28 mouse cellular contexts compared by ENCODE assay signal in the genomic region with DNA sequence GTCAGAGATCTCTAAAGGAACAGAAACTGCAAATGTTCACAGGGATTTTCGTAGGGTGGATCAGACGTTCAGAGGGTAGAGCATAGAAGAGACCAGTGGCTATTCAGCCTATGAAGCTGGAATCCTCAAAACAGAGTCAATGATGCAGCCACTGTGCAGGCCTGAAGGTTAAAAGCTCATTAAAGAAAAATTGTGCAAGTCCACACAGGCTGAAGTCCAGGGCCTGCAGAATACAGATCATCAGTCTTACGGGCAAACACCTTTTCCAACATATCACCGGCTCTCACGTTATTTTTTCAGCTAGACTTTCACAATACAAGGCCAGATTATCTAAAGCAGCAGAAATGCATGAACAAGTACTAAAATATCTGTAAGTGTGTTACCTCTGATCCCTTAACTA.
"Had no signal": no experiment of that assay in that cellular context is flagged by ENCODE, and none has a peak within 500 bp of the region (broad histone marks: within the 10 kb centered on the region; RNA-seq: fewer than 3 reads in every experiment).

No protein-coding gene starts in this region.

- H3K4me2 ChIP-seq: embryonic facial prominence, embryonic 12.5 days; embryonic facial prominence, embryonic 13.5 days; embryonic facial prominence, embryonic 15.5 days; forebrain, embryonic 12.5 days; forebrain, embryonic 13.5 days; forebrain, embryonic 15.5 days had no signal

- H3K4me1 ChIP-seq: embryonic facial prominence, embryonic 10.5 days; embryonic facial prominence, embryonic 12.5 days; embryonic facial prominence, embryonic 13.5 days; embryonic facial prominence, embryonic 15.5 days; forebrain, embryonic 10.5 days; forebrain, embryonic 12.5 days; forebrain, embryonic 13.5 days; forebrain, embryonic 15.5 days had no signal

- DNase-seq: cerebellum, adult 2 months; cerebellum, adult 8-10 months; cerebellum, adult 9-10 months; cerebellum, adult 9-11 months; cerebellum, postnatal 10 days; cerebellum, postnatal 14 days; cerebellum, postnatal 25 days; cerebellum, postnatal 36 days; embryo, embryonic 11 days; forebrain, postnatal 0 days; gastrocnemius, adult 2 months; gastrocnemius, postnatal 10 days; gastrocnemius, postnatal 14 days; gastrocnemius, postnatal 25 days; gastrocnemius, postnatal 36 days; heart, adult 11 months; heart, adult 18-20 months had no signal

- H3K36me3 ChIP-seq: embryonic facial prominence, embryonic 10.5 days; embryonic facial prominence, embryonic 12.5 days; embryonic facial prominence, embryonic 13.5 days; embryonic facial prominence, embryonic 15.5 days; forebrain, embryonic 10.5 days; forebrain, embryonic 12.5 days; forebrain, embryonic 15.5 days had no signal

- H3K9ac ChIP-seq: embryonic facial prominence, embryonic 12.5 days; embryonic facial prominence, embryonic 13.5 days; embryonic facial prominence, embryonic 15.5 days; forebrain, embryonic 12.5 days; forebrain, embryonic 13.5 days; forebrain, embryonic 15.5 days; forebrain, postnatal 0 days had no signal

- H3K27me3 ChIP-seq: embryonic facial prominence, embryonic 12.5 days; embryonic facial prominence, embryonic 13.5 days; embryonic facial prominence, embryonic 15.5 days; forebrain, embryonic 12.5 days; forebrain, embryonic 13.5 days; forebrain, embryonic 15.5 days had no signal

- H3K4me3 ChIP-seq: embryonic facial prominence, embryonic 10.5 days; embryonic facial prominence, embryonic 12.5 days; embryonic facial prominence, embryonic 13.5 days; embryonic facial prominence, embryonic 15.5 days; erythroblast, embryonic 14.5 days; forebrain, embryonic 10.5 days; forebrain, embryonic 12.5 days; forebrain, embryonic 13.5 days; forebrain, embryonic 15.5 days; gastrocnemius, adult 2 months had no signal

- H3K9me3 ChIP-seq: embryonic facial prominence, embryonic 10.5 days; embryonic facial prominence, embryonic 12.5 days; embryonic facial prominence, embryonic 13.5 days; embryonic facial prominence, embryonic 15.5 days; forebrain, embryonic 10.5 days; forebrain, embryonic 12.5 days; forebrain, embryonic 13.5 days; forebrain, embryonic 15.5 days had no signal

- ATAC-seq: forebrain, embryonic 13.5 days; forebrain, embryonic 14.5 days; forebrain, embryonic 15.5 days; forebrain, embryonic 16.5 days; forebrain, postnatal 0 days had no signal

- H3K27ac ChIP-seq: embryonic facial prominence, embryonic 10.5 days; embryonic facial prominence, embryonic 12.5 days; embryonic facial prominence, embryonic 13.5 days; embryonic facial prominence, embryonic 15.5 days; forebrain, embryonic 10.5 days; forebrain, embryonic 12.5 days; forebrain, embryonic 13.5 days; forebrain, embryonic 15.5 days; gastrocnemius, adult 2 months had no signal
